Mouse (Mus musculus) heart, adult 2 months (tissue): ENCODE measurements around the gene Hs6st3.

Experiments
- CTCF ChIP-seq: fragments of 200-600 bp; IDR thresholded peaks from 2 replicates; pipeline ENCODE4 v1.8.1; 2022; ENCODE audit warnings: antibody characterized with exemption, mild to moderate bottlenecking, moderate library complexity
- POLR2A ChIP-seq: fragments of 200-500 bp; IDR thresholded peaks from 2 replicates; pipeline ENCODE4 v1.6.1; 2011; ENCODE audit warnings: mild to moderate bottlenecking, low read depth, low read length, control low read depth; ENCODE audit not compliant: insufficient read depth

GRCm38 (mm10) chr14:119466899-119467588 is 328.9 kb downstream of the Hs6st3 start:
- TF ChIP-seq CTCF (no peak), POLR2A (no peak)
